Mouse (Mus musculus): ENCODE measurements around the gene Golt1b. TPM values are rescaled to one million over a fixed set of nuclear protein-coding genes. Genes with fewer than 3 reads are reported as not detected.

Golt1b gene
- 31.1 TPM for total RNA-seq (2023)

DNA sequence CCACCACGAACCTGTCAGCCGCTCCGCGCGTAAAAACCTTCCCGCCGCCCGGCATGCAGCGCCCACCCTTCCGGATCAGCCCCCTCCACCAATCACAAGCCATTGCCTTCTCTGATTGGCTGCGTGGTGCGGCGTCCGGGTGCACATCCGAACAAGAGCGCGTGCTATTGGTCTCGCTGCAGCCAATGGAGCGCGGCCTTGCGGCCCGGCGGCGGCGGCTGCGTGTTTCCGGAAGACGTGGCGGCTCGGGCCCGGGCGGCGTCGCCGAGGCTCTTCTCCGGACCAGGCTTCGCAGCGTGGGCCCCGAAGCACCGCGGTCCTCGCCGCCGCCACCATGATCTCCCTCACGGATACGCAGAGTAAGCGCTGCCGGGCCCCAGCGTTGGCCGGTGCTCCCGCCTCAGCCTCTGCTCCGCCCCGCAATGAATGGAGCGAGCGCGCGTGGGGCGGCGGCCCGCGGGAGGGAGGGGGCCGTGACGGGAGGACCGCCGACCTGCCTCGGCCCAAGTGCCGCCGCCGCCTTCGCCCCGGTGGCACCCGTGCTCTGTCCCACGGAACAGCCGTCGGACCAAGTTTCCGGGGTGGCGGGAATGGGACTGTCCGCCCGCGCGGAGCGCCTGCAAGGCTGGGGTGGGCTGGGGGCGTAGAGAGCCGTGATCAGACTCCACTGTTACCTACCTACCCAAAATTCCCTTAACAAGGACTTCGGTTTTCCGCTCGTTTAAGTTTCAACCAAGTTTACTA lies at the start of gene Golt1b, which contains the start of gene Recql:
TSS of gene Golt1b (plus strand) at position 211 of the 744 bp plus-strand sequence.
TSS of gene Recql (minus strand) at position 77 of the 744 bp plus-strand sequence.

DNA sequence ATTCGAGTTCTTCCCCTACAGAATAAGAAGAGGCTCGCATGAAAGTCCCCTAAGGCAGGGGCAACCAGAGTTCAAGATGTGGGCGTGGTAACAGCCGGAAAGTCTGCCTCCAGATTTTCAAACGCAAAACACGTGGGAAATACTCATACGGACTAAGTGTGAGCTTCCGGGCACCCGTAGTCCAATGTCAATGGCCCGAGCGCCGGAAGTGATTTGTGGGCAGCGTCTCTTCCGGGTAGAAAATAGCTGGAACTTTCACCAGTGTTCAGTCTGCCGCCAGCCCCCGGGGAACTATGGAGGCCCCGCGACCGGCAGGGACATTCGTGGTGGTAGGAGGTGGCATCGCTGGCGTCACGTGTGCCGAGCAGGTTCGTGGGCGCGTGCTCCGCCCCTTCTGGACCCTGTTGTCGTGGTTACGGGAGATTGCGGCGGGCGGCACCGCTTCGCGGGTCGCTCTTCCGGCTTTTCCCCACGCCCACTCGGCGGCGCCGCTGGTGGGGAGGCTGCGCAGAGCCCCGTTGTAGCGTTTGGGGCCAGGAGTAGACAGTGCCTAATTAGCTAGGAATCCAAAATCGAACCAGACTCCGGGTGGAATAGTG lies 41.5 kb upstream of the Golt1b start, which contains the start of gene Pyroxd1:
TSS of gene Pyroxd1 (plus strand) at position 215 of the 599 bp plus-strand sequence.

DNA sequence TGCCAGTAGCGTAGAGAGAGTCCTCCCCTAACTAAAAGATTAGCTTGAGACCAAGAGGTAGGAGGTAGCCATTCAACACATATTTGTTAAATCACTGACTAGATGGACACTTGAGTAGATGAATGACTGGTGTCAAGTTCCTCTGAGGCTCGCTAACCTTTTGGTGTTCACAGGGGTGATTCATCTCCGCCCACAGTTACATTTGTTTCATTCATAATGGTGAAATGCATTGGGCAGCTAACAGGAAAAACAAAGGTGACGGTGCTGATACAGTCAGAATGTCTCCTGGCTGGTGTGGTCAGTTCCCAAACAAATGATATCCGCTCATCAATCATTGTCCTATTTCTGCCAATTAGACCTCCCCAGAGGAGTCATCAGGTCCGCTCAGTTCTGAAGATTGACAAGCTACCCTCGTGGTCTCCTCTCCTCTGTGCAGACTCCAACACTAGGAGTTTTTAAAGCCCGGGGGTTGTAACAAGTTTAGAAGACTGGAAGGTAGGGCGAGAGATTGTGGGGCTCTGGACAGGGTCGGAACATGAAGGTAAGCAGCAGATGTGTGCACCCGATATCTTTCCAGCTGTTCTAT lies 26.0 kb downstream of the Golt1b start, which contains the start of gene Spx:
TSS of gene Spx (plus strand) at position 536 of the 586 bp plus-strand sequence.

Other genes with a start within 250 kb of the Golt1b start
- 4.0 TPM for gene Slco1a6, start 178.7 kb upstream of the Golt1b start, total RNA-seq (2023)
- gene Iapp, start 88.8 kb upstream of the Golt1b start, total RNA-seq (2023): not detected
- not detected for gene Slco1a5, start 64.2 kb upstream of the Golt1b start, total RNA-seq (2023)
- 31.7 TPM for gene Pyroxd1, start 41.6 kb upstream of the Golt1b start, total RNA-seq (2023)
- 23.8 TPM for gene Recql, start 134 bp upstream of the Golt1b start, total RNA-seq (2023)
- 3.6 TPM for gene Spx, start 26.2 kb downstream of the Golt1b start, total RNA-seq (2023)
- gene Gys2, start 85.9 kb downstream of the Golt1b start, total RNA-seq (2023): not detected
- 35.8 TPM for gene Ldhb, start 120.7 kb downstream of the Golt1b start, total RNA-seq (2023)
- 0.32 TPM for gene Kcnj8, start 184.4 kb downstream of the Golt1b start, total RNA-seq (2023)

All from CD4-positive naive resting alpha-beta T cell, adult 76 days (primary cell).